Mouse (Mus musculus): Measurements from ENCODE around the gene Atrn. TPM values are rescaled to one million over a fixed set of nuclear protein-coding genes. Genes with fewer than 3 reads are reported as not detected.

Gene Atrn
- polyA plus RNA-seq, 1 experiment: 4.7 TPM

DNA sequence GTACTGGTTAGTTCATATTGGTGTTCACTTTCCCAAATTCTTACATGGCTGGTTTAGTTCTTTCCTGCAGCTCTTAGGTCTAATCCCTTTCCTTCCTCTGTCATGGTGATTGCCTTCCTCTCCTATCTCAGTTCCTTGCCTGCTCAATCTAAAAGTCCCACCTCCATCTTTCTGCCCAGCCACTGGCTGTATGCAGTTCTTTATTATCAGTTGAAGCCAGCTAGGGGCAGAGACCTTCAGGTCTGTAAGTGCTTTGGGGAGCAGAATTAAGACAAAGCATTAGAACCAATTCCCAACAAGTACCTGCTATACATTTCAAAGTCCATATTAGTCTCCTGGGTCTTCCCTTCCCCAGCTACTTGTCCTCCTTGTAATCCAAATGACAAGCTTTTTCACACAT, 71.3 kb downstream of the Atrn start:
- Histone ChIP-seq H3K4me1 (ENCODE audit: control insufficient read depth, insufficient read depth, insufficient read length) (no peaks in the 10 kb centered on the region), H3K36me3 (ENCODE audit: control insufficient read depth, insufficient read depth, low read length) (peaks cover 23% of the 10 kb centered on the region), H3K27ac (ENCODE audit: insufficient read depth, low read length) (no peak overlapping the region), H3K4me3 (ENCODE audit: extremely low read depth, insufficient read depth, insufficient read length) (no peak overlapping the region), H3K27me3 (ENCODE audit: control insufficient read depth, insufficient read depth, low read length) (no peaks in the 10 kb centered on the region)
- DNase-seq (ENCODE audit: low read depth in 1 of 2, low spot score in 2 of 2): no peak
- TF ChIP-seq CTCF (IDR thresholded peaks at IDR 0.05; ENCODE audit: extremely low read depth, insufficient read depth, insufficient read length, insufficient replicate concordance) (no peak), POLR2A (IDR thresholded peaks at IDR 0.05; ENCODE audit: low read depth, low read length) (no peak)

DNA sequence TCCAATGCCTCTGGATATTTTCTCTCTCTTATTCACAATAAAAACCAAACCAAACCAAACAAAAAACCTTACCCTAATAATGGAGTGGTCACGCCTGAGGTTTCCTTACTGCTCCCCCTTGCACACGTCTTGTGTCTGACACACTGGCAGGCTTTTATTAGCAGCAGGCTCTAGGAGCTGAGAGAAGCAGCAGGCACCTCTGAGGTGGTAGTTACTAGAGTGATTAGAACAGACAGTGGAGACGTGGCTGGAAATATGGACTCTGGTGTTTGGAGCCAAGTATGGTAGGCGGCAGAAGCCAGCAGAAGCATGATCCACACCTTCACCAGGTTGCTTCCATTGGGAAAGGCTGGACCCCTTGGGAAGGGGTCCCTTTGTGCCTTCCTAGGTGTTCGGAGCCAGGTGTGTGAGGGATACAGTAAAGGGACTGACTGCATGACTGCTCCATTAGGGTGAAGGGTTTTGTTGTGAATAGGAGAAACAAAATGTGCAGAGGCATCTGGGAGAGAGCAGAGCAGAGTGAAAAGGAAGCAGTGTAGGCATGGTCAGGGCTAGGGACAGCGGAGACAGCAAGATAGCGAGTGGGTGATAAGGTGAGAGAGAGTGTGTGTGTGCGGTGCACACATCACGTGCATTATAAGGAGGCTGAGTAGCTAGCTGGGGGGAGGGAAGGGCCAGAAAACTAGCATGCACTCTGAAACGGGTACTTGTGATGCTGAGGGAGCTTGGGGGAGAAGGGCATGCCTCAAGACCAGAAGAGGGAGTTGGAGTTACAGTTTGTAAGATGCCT, 72.0 kb downstream of the Atrn start:
- WGBS: 81% methylated on average over 10 of the region's 10 CpGs
- Histone ChIP-seq H3K27ac (ENCODE audit: insufficient read depth, low read length) (no peak overlapping the region), H3K27me3 (ENCODE audit: control insufficient read depth, insufficient read depth, low read length) (no peaks in the 10 kb centered on the region), H3K4me3 (ENCODE audit: extremely low read depth, insufficient read depth, insufficient read length) (no peak overlapping the region), H3K36me3 (ENCODE audit: control insufficient read depth, insufficient read depth, low read length) (peaks cover 22% of the 10 kb centered on the region), H3K4me1 (ENCODE audit: control insufficient read depth, insufficient read depth, insufficient read length) (no peaks in the 10 kb centered on the region)
- DNase-seq (ENCODE audit: low read depth in 1 of 2, low spot score in 2 of 2): no peak
- TF ChIP-seq POLR2A (IDR thresholded peaks at IDR 0.05; ENCODE audit: low read depth, low read length) (no peak), CTCF (IDR thresholded peaks at IDR 0.05; ENCODE audit: extremely low read depth, insufficient read depth, insufficient read length, insufficient replicate concordance) (no peak)

DNA sequence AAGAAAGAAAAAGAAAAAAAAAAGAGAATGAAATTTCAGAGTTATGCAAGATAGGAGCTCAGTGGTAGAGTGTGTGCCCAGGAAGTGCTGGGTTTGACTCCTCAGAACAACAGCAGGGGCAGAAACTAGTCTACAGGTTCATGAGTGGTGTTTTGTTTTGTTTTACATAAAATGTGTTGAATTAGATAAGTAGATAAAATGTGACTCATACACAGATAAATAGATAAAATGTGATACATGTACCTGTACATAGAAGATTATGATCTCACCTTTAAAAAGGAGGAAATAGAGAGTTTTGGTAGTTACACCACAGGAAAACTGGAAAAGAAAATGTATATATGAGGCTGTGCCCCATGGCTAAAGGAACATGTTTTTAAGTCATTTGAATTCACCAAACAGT, 72.8 kb downstream of the Atrn start:
- Histone ChIP-seq H3K27ac (ENCODE audit: insufficient read depth, low read length) (no peak overlapping the region), H3K4me1 (ENCODE audit: control insufficient read depth, insufficient read depth, insufficient read length) (no peaks in the 10 kb centered on the region), H3K27me3 (ENCODE audit: control insufficient read depth, insufficient read depth, low read length) (no peaks in the 10 kb centered on the region), H3K4me3 (ENCODE audit: extremely low read depth, insufficient read depth, insufficient read length) (no peak overlapping the region), H3K36me3 (ENCODE audit: control insufficient read depth, insufficient read depth, low read length) (peaks cover 19% of the 10 kb centered on the region)
- no peak for DNase-seq (ENCODE audit: low read depth in 1 of 2, low spot score in 2 of 2)
- TF ChIP-seq POLR2A (IDR thresholded peaks at IDR 0.05; ENCODE audit: low read depth, low read length): no peak
- no peak for TF ChIP-seq CTCF (IDR thresholded peaks at IDR 0.05; ENCODE audit: extremely low read depth, insufficient read depth, insufficient read length, insufficient replicate concordance)

DNA sequence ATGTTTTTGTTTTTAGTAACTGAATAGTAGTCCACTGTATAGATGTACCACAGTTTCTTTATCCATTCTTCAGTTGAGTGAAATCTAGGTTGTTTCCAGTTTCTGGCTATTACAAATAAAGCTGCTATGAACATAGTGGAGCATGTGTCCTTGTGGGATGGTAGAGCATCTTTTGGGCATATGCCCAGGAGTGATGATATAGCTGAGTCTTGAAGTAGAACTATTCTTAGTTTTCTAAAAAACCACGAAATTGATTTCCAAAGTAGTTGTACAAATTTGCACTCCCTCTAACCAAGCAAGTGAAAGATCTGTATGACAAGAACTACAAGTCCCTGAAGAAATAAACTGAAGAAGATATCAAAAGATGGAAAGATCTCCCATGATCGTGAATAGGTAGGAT, 86.5 kb downstream of the Atrn start:
- 95% methylated on average over 2 of the region's 2 CpGs for WGBS
- no peak for DNase-seq (ENCODE audit: low read depth in 1 of 2, low spot score in 2 of 2)
- Histone ChIP-seq H3K4me3 (ENCODE audit: extremely low read depth, insufficient read depth, insufficient read length) (no peak overlapping the region), H3K4me1 (ENCODE audit: control insufficient read depth, insufficient read depth, insufficient read length) (no peaks in the 10 kb centered on the region), H3K27ac (ENCODE audit: insufficient read depth, low read length) (no peak overlapping the region), H3K27me3 (ENCODE audit: control insufficient read depth, insufficient read depth, low read length) (no peaks in the 10 kb centered on the region), H3K36me3 (ENCODE audit: control insufficient read depth, insufficient read depth, low read length) (peaks cover 2% of the 10 kb centered on the region; the same call in 1 of the 2 replicates)
- TF ChIP-seq POLR2A (IDR thresholded peaks at IDR 0.05; ENCODE audit: low read depth, low read length) (no peak), CTCF (IDR thresholded peaks at IDR 0.05; ENCODE audit: extremely low read depth, insufficient read depth, insufficient read length, insufficient replicate concordance) (no peak)

DNA sequence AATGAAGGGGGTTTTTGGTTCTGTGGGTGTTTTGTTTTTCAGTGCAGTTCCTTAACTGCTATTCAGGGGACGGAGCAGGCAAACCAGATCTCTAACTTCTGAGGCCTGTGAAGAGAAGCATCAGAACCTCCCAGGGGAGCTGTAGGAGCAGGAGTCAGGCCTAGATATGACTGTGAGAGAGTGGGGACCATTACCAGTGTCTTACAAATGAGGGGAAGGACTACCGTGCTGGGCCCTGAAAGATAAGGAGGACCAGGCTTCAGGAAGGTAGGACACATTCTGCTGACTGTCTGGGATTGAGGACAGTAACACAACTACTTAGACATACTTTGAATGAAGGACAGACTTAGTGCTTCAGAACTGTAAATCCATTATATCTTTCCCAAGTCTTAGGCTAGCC, 102.8 kb downstream of the Atrn start:
- no peak for DNase-seq (ENCODE audit: low read depth in 1 of 2, low spot score in 2 of 2)
- no peak overlapping the region for H3K27ac ChIP-seq (ENCODE audit: insufficient read depth, low read length)
- H3K4me1 ChIP-seq (ENCODE audit: control insufficient read depth, insufficient read depth, insufficient read length): no peaks in the 10 kb centered on the region
- no peaks in the 10 kb centered on the region for H3K27me3 ChIP-seq (ENCODE audit: control insufficient read depth, insufficient read depth, low read length)
- 89% methylated on average over 2 of the region's 2 CpGs for WGBS
- H3K36me3 ChIP-seq (ENCODE audit: control insufficient read depth, insufficient read depth, low read length): peaks cover 16% of the 10 kb centered on the region
- no peak overlapping the region for H3K4me3 ChIP-seq (ENCODE audit: extremely low read depth, insufficient read depth, insufficient read length)
- TF ChIP-seq POLR2A (IDR thresholded peaks at IDR 0.05; ENCODE audit: low read depth, low read length) (no peak), CTCF (IDR thresholded peaks at IDR 0.05; ENCODE audit: extremely low read depth, insufficient read depth, insufficient read length, insufficient replicate concordance) (no peak)

DNA sequence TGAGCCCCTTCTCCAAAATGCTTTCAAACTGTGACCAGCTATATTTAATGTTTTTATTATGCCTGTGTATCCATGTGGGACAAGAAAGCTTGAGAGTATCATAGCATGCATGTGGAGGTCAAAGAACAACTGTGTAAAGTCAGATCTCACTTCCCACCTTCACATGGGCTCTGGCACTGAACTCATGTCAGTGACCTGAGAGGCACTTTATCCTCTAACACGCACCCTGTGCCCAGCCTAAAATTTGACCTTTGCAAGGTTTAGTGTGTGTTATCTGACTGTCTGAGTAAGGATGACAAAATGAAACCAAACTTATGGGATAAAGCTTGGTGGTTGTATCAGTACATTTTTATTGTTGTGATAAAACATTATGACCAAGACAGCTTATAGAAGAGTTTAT, 104.3 kb downstream of the Atrn start:
- TF ChIP-seq CTCF (IDR thresholded peaks at IDR 0.05; ENCODE audit: extremely low read depth, insufficient read depth, insufficient read length, insufficient replicate concordance) (no peak), POLR2A (IDR thresholded peaks at IDR 0.05; ENCODE audit: low read depth, low read length) (no peak)
- Histone ChIP-seq H3K4me3 (ENCODE audit: extremely low read depth, insufficient read depth, insufficient read length) (no peak overlapping the region), H3K4me1 (ENCODE audit: control insufficient read depth, insufficient read depth, insufficient read length) (no peaks in the 10 kb centered on the region), H3K36me3 (ENCODE audit: control insufficient read depth, insufficient read depth, low read length) (peaks cover 13% of the 10 kb centered on the region), H3K27me3 (ENCODE audit: control insufficient read depth, insufficient read depth, low read length) (no peaks in the 10 kb centered on the region), H3K27ac (ENCODE audit: insufficient read depth, low read length) (no peak overlapping the region)
- no peak for DNase-seq (ENCODE audit: low read depth in 1 of 2, low spot score in 2 of 2)
- 87% methylated on average over 1 of the region's 1 CpGs for WGBS

DNA sequence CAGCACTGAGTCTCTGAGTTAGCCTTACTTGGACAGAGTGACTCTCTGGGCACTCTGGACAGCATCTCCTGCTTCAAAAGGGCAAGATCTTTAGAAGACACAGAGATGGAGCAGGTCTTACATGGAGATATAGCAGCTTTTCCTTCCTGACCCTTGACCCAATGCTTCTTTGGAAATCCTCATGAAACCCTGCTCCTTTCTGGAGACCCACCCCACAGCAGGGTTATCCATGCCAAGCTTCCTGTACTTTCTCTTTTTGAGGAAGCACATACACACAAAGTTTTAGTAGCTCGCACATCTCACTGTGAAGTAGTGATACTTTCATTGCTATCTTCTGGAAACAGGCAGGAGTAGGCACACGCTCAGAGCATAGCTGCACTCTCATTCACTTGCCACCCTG, 118.9 kb downstream of the Atrn start:
- TF ChIP-seq CTCF (IDR thresholded peaks at IDR 0.05; ENCODE audit: extremely low read depth, insufficient read depth, insufficient read length, insufficient replicate concordance) (no peak), POLR2A (IDR thresholded peaks at IDR 0.05; ENCODE audit: low read depth, low read length) (no peak)
- no peak overlapping the region for H3K4me3 ChIP-seq (ENCODE audit: extremely low read depth, insufficient read depth, insufficient read length)
- no peak for DNase-seq (ENCODE audit: low read depth in 1 of 2, low spot score in 2 of 2)
- H3K27ac ChIP-seq (ENCODE audit: insufficient read depth, low read length): no peak overlapping the region
- H3K27me3 ChIP-seq (ENCODE audit: control insufficient read depth, insufficient read depth, low read length): no peaks in the 10 kb centered on the region
- peaks cover 13% of the 10 kb centered on the region for H3K36me3 ChIP-seq (ENCODE audit: control insufficient read depth, insufficient read depth, low read length)
- 91% methylated on average over 2 of the region's 2 CpGs for WGBS
- H3K4me1 ChIP-seq (ENCODE audit: control insufficient read depth, insufficient read depth, insufficient read length): no peaks in the 10 kb centered on the region
